Mouse (Mus musculus) T-helper 1 cell (primary cell): ENCODE measurements around the gene Manbal.

Experiments used
- in situ Hi-C: fragments of 300-600 bp; cut with MboI, MseI; formaldehyde crosslinking; loops from one replicate; pipeline ENCODE4 v1.15.1; 2025; ENCODE audit warnings: high pct_unique_total_duplicates

Manbal gene

DNA sequence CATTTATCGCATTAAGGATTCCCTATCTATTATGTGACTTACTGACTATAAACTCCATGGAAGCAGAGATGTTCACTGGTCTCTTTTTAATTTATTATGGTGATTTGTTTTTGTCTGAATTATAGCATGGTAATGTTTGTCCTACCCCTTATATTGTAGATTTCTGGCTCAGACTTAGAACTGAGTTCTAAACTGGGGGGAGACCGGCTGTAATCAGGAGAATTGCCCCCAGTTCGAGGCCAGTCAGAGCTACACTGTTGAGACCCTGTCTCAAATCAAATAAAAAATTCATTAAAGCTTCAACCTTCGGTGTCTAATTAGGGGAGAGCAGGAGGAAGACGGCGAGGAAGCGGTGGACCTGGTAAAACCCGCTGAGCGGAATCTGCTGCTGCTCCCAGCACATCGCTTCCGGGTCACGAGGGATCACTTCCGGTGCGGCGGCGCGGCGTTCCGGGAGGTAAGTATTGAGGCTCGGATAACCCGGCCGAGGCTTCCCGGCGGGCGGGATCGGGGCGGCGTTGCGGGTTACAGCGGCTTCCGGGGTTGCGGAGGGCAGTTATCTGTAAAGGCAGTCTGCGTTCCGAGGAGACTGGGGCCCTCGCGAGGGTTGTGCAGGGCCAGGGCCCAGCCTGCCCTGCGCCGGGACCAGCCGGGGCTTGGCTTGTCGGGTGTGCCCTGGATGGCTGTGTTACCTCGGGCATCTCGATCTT, at the start of gene Manbal:
Gene Manbal (plus strand): TSS at position 411 of the 710 bp plus-strand sequence.
- in situ Hi-C loops = no loop called here

DNA sequence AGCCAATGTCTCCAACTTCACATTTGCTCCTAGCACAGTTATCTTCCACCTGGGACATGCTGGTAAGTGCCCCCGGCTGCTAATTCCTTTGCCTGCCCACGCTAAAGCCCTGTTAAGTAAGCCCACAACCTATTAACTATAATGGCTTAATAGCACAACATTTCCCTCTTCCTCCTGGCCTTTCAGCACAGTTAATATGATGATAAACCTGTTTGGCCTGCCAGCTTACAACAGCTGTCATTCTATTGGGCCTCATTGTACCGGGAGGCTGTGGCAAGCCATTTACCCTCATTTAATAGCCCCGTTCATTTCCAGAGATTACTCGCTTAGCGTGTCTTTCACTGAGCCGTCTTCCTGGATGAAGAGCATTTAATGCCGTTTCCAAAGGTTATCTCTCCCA, 47.3 kb upstream of the Manbal start:
- in situ Hi-C loops = no loop called here

DNA sequence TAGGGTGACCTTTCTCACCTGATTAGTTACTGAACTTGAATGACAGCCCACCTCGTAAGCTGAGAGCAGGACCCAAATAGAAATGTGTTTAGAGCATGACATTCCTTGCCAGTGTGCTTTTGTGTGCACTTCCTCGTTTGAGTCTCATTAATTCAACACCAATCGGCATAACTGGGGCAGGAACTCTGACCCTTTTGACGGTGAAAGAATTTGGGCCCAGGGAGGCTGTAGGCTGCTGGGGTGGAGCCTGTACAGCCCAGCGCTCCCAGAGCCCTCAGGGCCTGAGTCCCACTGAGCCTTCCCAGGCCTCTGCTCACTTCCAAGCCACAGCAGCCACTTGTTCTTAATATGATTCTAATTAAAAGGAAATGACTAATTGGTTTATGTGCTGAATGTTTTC, 46.5 kb upstream of the Manbal start:
- in situ Hi-C loops = no loop called here

DNA sequence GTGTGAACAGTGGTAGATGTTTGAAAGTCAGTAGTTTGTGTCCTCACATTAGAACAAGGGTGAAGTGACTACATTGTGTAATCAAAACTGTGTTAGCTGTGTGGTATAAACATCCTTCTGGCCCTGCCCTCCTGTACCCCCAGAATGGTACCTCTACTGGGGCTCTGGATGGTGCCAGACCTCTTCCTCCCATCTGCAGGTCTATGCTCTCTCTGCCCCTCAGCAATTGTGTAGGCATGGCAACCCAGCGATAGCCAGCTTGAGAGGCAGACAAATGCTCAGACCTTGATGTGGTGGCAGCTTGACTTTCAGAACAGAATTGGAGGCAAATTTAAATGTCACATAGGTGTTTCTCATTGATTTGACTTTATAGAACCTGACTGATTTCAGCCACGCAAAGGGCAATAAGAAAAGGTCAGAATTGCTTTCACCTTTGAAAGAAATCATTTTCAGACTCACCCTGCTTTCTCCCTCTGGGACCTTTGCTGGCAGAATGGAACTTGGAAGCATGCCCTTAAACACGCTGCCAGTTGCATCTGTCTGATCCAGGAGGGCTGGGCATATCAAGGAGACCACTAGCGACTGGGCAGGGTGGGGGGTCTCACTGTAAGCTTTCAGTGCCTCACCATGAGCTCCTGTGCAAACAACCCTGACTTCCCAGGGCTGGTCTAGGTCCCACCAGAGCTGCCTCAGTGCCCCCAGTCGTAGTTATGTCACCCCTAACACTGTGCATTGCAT, 45.2 kb upstream of the Manbal start:
- in situ Hi-C loops = no loop called here

DNA sequence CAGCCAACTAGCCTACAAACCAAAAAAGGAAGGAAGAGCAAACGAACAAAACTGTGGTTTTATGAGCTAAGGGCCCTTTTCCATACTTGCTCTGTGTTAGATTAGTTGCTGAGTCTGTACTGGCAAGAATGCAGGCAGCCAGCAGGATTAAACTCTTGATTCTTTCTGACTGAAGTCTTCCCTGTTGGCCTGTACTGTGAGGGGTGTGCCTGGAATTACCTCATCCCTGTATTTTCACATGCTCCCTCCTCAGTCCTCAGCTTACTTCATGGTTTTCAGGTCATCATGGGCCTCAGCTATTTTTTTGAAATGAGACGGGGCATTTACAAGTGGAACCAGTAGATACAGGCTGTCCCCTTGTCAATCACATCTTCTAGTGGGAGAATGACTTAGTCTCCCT, 42.2 kb upstream of the Manbal start:
- in situ Hi-C loops = no loop called here

DNA sequence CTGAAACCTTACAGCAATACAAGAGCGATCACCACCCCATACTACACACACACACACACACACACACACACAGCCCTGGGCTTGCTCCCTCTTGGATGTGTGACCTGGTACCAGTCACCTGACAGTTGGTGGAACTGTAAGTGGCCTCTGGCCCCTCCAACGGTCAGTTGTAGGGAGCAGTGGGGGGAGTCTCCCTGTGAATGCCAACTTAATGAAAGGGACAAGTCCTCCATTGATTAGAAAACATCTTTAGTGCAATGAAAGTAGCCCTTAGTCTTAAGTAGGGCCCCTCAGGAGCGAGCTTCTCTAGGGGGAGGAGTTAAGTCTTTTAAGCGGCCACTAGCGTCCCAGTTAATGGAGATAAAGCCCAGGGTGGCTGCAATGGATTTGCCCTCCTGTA, 39.3 kb upstream of the Manbal start:
- in situ Hi-C loops = no loop called here

DNA sequence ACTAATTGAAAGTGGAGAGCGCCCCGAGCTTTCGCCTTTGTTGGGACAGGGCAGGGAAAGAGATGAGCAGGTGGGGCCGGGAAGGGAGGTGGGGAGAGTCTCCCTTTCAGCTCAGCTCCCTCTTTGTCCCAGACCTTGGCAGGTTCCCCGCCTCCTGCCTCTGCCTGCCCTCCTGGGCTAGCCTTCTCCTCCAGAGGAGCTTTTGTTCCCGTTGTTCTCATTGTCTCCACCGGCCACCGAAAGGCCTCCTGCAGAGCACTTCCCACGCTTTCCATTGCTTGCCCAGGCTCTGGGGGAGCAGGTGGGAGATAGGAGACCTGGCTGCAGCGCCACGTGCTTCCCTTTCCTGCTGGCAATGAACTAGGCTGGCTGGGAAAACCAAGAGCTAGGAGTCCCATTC, 38.8 kb upstream of the Manbal start:
- in situ Hi-C loops = no loop called here

DNA sequence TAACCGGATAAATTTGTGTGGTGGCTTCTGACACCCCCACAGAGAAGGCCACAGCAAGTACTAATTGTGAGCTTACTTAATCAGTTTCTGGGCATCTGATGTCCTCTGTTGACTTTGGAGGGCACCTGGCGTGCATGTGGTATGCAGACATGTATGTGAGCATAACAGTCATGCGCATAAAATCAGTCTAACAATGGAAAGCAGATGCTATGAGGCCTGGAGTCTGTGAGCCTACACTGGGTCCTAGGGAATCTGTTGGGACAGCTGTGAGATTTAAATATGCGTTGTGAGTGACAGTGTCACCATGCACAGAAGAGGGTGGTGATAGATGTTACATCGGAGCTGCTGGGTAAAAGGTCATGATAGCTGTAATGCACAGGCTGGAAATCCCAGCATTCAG, 35.3 kb upstream of the Manbal start:
- in situ Hi-C loops = no loop called here

DNA sequence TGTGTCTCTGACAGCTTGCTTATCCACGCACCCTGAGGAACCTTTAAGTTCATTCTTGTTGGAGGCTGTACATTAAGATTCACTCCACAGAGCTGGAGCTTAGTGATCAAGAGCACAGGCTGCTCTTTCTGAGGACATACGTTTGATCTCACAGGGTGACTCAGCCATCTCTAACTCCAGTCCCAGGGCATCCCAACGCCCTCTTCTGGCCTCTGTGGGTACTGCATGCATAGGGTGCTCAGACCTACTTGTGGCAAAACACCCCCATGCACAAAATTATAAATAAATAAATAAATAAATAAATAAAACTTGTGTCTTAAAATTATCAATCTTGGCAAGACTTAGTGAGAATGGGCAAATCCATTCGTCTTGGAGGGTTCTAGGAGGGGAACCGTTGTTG, 28.7 kb upstream of the Manbal start:
- in situ Hi-C loops = loop anchor here (5.0 kb wide), 2 partner anchors 124 to 234 kb away; partner anchors contain the start of gene Blcap

DNA sequence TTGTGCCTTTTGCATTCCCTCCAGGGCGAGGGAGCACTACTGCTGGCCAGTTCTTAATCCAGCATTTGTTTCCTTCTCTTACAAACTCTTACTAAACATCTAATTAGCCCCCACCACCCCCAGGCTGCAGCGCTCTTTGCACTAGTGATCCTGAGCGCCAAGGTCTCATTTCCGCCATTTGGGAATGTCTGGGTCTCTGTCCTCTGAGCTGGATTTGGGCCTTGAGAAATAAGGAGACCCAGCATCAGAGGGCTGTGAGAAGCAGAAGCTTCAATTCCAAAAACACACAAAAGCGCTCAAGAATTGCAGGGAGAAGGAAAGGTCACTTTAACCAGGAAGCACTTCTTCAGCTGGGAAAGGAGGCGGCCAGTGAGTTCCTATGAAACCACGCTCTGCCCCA, 27.9 kb upstream of the Manbal start:
- in situ Hi-C loops = loop anchor here (5.0 kb wide), 2 partner anchors 123 to 233 kb away; partner anchors contain the start of gene Blcap

DNA sequence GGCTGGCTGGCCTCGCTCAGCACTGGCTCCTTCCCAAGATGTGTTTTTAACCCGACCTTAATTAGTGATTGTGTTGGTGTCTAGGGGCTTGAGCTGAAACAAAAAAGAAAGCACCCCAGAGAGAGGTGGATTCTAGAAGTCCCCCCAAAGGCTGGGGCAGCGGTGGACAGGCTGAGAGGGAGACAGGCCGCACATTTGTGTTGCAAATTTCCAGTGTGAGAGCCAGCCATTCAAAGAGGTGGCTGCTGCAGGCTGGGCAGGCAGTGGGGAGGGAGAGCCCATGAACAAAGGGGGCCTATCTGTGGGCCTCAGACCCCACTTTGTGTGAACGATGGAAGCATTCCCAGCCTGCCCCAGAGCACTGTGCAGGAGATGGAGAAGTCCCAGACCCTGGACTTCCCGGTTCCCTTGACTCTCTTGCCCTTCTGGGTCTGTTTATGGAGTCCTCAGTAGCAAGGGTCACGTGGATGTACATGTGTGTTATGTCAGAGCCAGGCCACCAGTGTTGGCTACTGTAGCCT, 27.1 kb upstream of the Manbal start:
- in situ Hi-C loops = no loop called here

DNA sequence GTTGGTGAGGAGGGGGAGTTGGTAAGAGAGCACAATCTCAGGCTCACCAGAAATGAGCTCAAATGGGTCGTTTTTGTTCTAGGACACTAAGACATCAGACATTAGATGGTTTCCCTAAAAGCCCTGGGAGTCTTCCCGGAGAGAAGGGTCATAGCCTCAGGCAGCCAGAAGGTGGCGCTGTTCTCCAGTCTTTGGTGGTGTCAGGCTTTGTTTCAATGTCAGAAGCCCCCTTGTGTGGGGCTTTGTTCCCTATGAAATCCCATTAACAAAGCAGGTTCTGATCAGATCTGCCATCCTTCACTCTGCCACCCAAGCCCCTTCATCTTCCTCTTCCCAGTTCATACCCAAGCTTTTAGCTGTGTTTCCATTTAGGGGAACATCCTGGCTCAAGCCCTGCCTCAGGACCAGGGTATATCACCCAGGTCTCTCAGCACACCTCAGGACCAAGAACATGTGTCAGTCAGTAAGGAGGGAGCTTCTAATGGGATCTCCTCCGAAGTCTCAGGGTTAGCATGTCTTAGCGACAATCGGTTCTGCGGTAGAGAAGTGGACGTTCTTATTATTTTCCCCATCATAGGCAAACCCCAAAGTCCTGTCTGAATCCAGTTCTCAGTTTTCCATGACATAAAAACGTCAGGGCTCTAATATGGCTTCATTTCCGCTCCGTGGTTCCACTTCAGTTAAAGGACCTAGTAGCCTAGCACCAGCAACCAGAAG, 25.7 kb upstream of the Manbal start:
- in situ Hi-C loops = no loop called here

DNA sequence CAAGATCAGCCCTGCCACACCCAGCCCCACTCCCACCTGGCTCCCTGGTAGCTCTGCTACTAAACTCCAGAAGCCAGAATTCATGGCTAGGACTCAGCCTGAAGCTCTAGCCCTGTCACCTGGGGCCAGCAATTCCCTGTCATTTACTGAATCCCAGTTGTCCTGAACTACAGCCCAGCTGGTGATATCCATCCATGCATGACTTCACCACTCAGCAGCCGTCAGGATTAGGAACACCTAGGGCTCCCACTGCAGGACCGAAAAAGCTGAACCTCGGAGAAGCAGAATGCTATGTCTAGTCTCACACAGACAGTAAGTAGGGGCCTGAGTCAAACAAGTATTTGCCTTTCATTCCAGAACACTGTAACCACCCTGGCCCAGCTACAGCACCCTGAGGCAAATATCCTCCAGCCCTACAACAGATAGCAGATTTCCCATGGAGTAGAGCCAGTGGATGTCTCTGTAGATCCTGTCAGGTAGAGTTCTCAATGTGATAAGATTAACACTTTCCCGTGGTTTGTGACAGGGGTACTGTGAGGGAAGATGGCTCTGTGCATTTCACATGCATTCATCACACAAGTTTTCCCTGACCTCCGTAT, 25.0 kb upstream of the Manbal start:
- in situ Hi-C loops = no loop called here

DNA sequence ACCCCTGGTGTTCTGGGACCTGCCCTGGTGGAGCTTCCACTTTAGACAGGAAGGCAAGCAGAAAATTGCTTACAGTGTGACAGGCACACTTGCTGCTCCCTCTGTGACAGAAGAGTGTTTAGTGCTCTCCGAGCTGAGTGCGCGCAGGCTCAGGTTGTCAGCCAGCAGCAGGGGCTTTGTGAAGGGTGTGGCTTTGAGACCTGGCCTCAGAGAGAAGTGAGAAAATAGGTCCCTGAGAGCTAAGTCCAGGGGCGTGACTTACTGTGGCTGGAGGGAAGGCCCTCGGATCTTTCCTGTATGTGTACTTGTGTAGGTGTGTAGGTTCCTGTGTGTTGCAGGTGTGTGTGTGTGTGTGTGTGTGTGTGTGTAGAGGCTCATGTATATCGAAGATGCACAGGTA, 24.1 kb upstream of the Manbal start:
- in situ Hi-C loops = no loop called here

DNA sequence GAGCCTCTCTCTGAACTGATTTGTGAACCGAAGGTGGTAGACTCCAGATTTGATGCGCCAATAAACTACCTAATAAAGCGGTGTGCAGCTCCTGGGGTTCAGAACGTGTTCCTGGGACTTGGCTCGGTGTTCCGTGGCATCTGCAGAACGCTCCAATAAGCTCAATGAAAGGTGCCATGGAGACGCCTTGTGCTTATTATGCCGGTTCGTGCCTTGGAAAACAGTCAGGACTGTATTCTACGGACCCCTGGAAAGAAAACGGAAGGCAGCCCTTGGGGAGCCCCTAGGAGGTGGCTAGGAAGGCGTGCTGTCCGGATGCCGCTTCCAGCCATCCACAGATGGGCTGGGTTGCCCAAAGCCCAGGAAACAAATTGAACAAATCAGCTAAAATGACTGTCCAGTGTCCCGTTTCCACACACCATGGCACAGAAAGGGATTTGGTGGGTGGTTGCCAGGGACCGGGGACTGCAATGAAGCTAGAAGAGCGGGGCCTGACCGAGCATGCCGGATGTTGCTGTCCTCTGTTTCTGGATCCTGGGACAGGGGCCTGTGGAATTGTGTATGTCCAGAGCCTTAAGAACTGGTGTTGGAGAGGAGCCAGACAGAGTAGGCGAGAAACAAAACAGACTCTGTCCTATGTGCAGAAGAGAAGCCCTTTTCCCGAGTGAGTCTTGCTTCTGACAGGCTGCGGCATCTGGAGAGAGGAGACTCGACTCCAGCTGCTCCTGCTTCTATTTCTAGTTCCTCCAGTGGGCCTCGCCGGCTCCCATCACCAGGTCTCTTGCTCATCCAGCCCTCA, 19.8 kb upstream of the Manbal start, which contains the start of gene Ghrh:
Gene Ghrh (minus strand): TSS at position 146 of the 799 bp plus-strand sequence.
- in situ Hi-C loops = loop anchor here (5.0 kb wide), 1 partner anchor 80 kb away; no protein-coding TSS in a partner anchor

DNA sequence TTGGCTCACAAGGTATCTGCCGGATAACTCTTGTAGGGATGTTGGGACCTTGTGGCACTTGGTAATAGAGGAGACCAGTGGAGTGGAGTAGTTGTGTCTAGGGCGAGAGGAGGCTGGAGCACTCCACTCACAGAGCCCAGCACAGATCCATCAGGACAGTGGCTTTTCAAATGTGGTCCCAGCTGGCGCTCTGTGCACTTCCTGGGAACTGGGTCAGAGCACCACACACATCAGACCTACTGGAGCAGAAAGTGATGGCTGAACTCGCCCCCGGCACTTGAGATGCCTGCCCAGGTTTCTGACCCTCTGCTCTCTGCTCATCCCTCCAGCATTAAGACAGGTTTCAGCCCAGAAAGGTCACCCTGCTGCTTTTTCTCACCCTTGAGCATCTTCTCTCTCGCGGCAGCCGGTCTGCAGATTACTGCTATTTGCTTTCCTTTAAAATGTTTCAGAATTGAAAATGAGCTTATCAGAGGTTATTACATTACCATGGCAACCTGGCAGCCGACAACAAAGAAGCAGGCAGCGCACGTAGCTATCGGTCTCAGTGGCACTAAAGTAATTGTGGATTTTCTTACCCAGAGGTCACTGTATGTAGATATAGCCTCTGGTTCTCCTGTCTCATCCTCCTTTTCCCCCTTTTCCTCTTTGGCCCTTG, 18.1 kb upstream of the Manbal start:
- in situ Hi-C loops = loop anchor here (5.0 kb wide), 1 partner anchor 78 kb away; no protein-coding TSS in a partner anchor

DNA sequence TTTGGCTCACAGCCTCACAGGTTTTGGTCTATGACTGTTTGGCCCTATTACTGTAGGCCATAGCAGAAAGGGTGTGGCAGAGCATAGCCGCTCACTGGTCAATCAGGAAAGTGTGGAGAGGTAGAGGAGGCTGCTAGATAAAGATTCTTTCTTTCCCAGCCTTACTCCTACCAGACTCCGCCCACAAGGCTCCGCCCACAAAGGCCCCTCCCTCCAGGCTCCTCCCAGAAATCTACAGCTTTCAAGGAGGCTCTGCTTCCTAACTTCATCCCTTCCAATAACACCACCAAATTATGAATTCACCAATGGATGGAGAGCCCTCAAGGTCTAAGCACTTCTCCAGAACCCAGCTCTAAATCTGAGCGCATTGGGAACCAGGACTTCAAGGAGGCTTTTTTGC, 14.2 kb upstream of the Manbal start:
- in situ Hi-C loops = no loop called here

DNA sequence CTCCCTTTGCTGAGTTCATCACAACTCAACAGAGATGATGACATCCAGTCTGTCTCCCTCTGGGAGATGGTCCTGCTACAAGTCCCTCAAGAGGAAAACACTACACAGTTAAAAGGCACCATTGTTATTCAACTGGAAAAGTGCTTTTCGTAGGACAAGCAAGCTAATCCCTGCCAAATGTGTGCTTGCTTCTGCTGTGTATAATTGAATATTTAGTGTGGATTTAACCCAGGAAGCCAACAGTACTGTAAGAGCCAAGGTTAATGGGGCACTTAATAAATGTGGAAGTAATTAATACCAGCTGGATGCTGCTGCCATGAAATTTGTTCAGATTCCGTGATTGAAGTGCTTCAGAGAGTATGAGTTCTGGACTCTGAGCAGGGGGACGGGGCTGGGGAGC, 13.3 kb upstream of the Manbal start:
- in situ Hi-C loops = no loop called here

DNA sequence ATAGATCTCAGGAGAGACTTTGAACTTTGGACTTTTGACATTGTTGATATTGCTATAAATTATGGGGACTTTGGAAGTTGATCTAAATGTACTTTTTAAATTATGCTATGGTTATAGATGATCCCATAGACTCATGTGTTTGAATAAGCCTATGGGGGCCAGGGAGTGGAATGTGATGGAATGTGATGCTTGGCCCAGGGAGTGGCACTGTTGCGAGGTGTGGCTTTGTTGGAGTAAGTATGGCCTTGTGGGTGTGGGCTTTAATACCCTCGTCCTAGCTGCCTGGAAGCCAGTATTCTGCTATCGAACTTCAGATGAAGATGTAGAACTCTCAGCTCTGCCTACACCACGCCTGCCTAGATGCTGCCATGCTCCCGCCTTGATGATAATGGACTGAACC, 7.4 kb upstream of the Manbal start:
- in situ Hi-C loops = no loop called here

DNA sequence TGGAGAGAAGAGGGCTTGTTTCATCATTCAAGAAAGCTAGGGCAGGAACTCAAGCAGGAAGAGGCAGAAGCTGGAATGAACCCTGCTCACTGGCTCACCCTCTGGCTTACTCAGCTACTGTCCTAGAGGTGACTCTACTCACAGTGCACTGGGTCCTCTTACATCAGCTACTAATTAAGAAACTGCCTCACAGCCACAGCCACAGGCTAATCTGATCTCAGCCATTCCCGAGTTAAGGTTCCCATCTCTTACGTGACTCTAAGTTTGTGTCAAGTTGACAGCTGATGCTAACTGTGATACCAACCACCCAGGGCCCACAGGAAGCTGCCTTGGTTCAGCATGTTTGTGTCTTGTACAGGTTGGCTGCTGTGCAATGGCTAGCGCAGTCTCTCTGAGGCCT, 4.4 kb upstream of the Manbal start:
- in situ Hi-C loops = no loop called here
